Mouse (Mus musculus): Measurements from ENCODE around the gene Tmem135.

DNA sequence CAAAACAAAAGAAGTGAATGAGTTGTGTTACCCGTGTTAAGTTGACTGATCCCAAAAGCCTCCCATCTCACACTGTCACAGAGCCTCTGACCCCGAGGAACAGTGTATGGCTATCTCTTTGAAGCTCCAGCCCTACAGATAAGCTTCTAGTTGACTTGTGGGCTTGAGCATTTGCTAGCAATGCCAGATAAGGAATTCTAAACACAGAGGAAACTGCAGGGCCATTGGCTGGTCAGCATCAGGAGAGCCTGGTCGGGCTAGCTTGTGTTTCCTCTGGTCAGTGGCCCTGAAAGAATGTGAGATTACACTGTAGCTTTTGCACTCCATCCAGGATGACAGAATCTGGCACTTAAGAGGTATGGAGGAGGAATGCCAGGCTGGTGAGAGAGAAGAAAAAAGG, 36.4 kb downstream of the Tmem135 start:
- no peak for TF ChIP-seq CTCF (IDR thresholded peaks at IDR 0.05; ENCODE audit: insufficient read depth, low read depth, low read length)
- TF ChIP-seq POLR2A (IDR thresholded peaks at IDR 0.05; ENCODE audit: insufficient read depth, low read depth, low read length): no peak
